In the genomic region with DNA sequence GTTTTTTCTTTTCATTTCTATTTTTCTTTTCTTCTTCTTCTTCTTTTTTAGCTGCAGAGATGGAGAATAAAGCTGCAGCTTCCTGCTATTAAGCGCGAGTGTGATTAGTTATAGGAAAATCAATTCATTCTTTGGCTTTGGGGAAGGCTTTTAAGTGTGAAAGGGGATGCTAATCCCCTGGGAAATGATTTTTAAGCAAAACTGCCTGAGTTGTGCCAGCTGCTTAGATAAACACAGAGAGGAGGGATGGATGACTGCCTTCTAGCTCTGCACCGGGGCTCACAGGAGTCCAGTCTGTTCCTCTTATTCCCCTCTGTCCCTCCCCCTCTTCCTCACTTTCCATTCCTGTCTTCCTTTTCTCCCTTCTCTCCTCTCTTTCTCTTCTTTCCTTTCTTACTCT, we compare ENCODE assay signal across 26 mouse cellular contexts.
A peak's percentile ranks its signal among the peaks of the same experiment; 100 is the strongest.
DNase-seq lines count a peak whose midpoint lies in the region; ATAC-seq lines count a peak whose summit lies in the region.
"Had no signal": no experiment of that assay in that cellular context is flagged by ENCODE, and none has a peak within 500 bp of the region (broad histone marks: within the 10 kb centered on the region; RNA-seq: fewer than 3 reads in every experiment).

No protein-coding gene starts in this region.

- H3K9ac ChIP-seq in embryonic facial prominence, embryonic 14.5 days (ENCODE audit: low read depth, low read length): no peak overlapping the region
- no peak overlapping the region; the same call in 1 of the 2 replicates for H3K9ac ChIP-seq in hindbrain, embryonic 13.5 days
- H3K9ac ChIP-seq in forebrain, embryonic 16.5 days (replicated peaks; ENCODE audit: low read depth, low read length): no peak overlapping the region
- H3K9ac ChIP-seq in midbrain, embryonic 14.5 days (replicated peaks; ENCODE audit: low read length): no peak overlapping the region
- H3K9ac ChIP-seq: embryonic facial prominence, embryonic 13.5 days; hindbrain, embryonic 14.5 days; intestine, embryonic 15.5 days; liver, embryonic 12.5 days; liver, postnatal 0 days had no signal

- no peaks in the 10 kb centered on the region for H3K4me1 ChIP-seq in embryonic facial prominence, embryonic 14.5 days (ENCODE audit: control insufficient read depth, insufficient read depth, low read length)
- peaks cover 7% of the 10 kb centered on the region for H3K4me1 ChIP-seq in embryonic facial prominence, embryonic 10.5 days
- peaks cover 26% of the 10 kb centered on the region for H3K4me1 ChIP-seq in hindbrain, embryonic 13.5 days (replicated peaks)
- peaks cover 13% of the 10 kb centered on the region for H3K4me1 ChIP-seq in hindbrain, embryonic 10.5 days (replicated peaks)
- H3K4me1 ChIP-seq in forebrain, embryonic 16.5 days (replicated peaks; ENCODE audit: control insufficient read depth, insufficient read depth, low read length): peaks cover 12% of the 10 kb centered on the region
- peaks cover 7% of the 10 kb centered on the region for H3K4me1 ChIP-seq in midbrain, embryonic 14.5 days (ENCODE audit: control insufficient read depth, insufficient read depth, low read length)
- H3K4me1 ChIP-seq: intestine, embryonic 15.5 days; liver, embryonic 12.5 days had no signal

- H3K4me3 ChIP-seq in embryonic facial prominence, embryonic 14.5 days (ENCODE audit: low read depth, low read length): no peak overlapping the region
- no peak overlapping the region for H3K4me3 ChIP-seq in embryonic facial prominence, embryonic 10.5 days
- H3K4me3 ChIP-seq in hindbrain, embryonic 13.5 days: no peak overlapping the region
- no peak overlapping the region for H3K4me3 ChIP-seq in hindbrain, embryonic 10.5 days
- no peak overlapping the region for H3K4me3 ChIP-seq in forebrain, embryonic 16.5 days (replicated peaks; ENCODE audit: low read length)
- H3K4me3 ChIP-seq in midbrain, embryonic 14.5 days (replicated peaks; ENCODE audit: low read depth, low read length): no peak overlapping the region
- H3K4me3 ChIP-seq: embryonic facial prominence, embryonic 13.5 days; erythroblast, embryonic 14.5 days; intestine, embryonic 15.5 days; liver, embryonic 12.5 days; myocyte had no signal

- H3K27me3 ChIP-seq in embryonic facial prominence, embryonic 14.5 days (replicated peaks; ENCODE audit: control insufficient read depth, insufficient read depth, low read length): no peaks in the 10 kb centered on the region
- H3K27me3 ChIP-seq in embryonic facial prominence, embryonic 10.5 days (replicated peaks; ENCODE audit: low read depth, poor library complexity, severe bottlenecking): no peaks in the 10 kb centered on the region
- H3K27me3 ChIP-seq in hindbrain, embryonic 13.5 days: no peaks in the 10 kb centered on the region
- H3K27me3 ChIP-seq in hindbrain, embryonic 10.5 days (ENCODE audit: insufficient read depth, poor library complexity, severe bottlenecking): no peaks in the 10 kb centered on the region
- H3K27me3 ChIP-seq in forebrain, embryonic 16.5 days (replicated peaks; ENCODE audit: control insufficient read depth, insufficient read depth, low read length): no peaks in the 10 kb centered on the region
- H3K27me3 ChIP-seq in midbrain, embryonic 14.5 days (ENCODE audit: control insufficient read depth, insufficient read depth, low read length): no peaks in the 10 kb centered on the region
- H3K27me3 ChIP-seq: embryonic facial prominence, embryonic 13.5 days; intestine, embryonic 15.5 days; liver, embryonic 12.5 days had no signal

- ATAC-seq in embryonic facial prominence, embryonic 14.5 days (ENCODE audit: low read depth): no peak
- no peak for ATAC-seq in hindbrain, embryonic 13.5 days (ENCODE audit: low FRiP score)
- ATAC-seq in forebrain, embryonic 16.5 days: 0 out of 2 replicates have a peak, but pooled peaks have one; percentile 49
- no peak for ATAC-seq in midbrain, embryonic 14.5 days (ENCODE audit: low FRiP score, low TSS enrichment)
- ATAC-seq: intestine, embryonic 15.5 days; liver, embryonic 12.5 days; liver, postnatal 0 days had no signal

- WGBS in embryonic facial prominence, embryonic 14.5 days: 47% methylated on average over 3 of the region's 3 CpGs
- WGBS in embryonic facial prominence, embryonic 10.5 days: 57% methylated on average over 3 of the region's 3 CpGs
- WGBS in hindbrain, embryonic 13.5 days: 33% methylated on average over 3 of the region's 3 CpGs
- 51% methylated on average over 3 of the region's 3 CpGs for WGBS in hindbrain, embryonic 10.5 days
- 10% methylated on average over 3 of the region's 3 CpGs for WGBS in forebrain, embryonic 16.5 days
- 6% methylated on average over 3 of the region's 3 CpGs for WGBS in midbrain, embryonic 14.5 days

- no peaks in the 10 kb centered on the region for H3K36me3 ChIP-seq in embryonic facial prominence, embryonic 14.5 days (ENCODE audit: control insufficient read depth, insufficient read depth, low read length)
- no peaks in the 10 kb centered on the region for H3K36me3 ChIP-seq in embryonic facial prominence, embryonic 10.5 days (replicated peaks)
- H3K36me3 ChIP-seq in hindbrain, embryonic 13.5 days: no peaks in the 10 kb centered on the region
- no peaks in the 10 kb centered on the region for H3K36me3 ChIP-seq in hindbrain, embryonic 10.5 days
- H3K36me3 ChIP-seq in forebrain, embryonic 16.5 days (ENCODE audit: control insufficient read depth, insufficient read depth): no peaks in the 10 kb centered on the region
- H3K36me3 ChIP-seq in midbrain, embryonic 14.5 days (ENCODE audit: control insufficient read depth, insufficient read depth, low read length): no peaks in the 10 kb centered on the region
- H3K36me3 ChIP-seq: embryonic facial prominence, embryonic 13.5 days; intestine, embryonic 15.5 days; liver, embryonic 12.5 days had no signal

- 0 out of 2 replicates have a peak, but pooled peaks cover 3% of the 10 kb centered on the region for H3K9me3 ChIP-seq in embryonic facial prominence, embryonic 14.5 days (ENCODE audit: control insufficient read depth, low read length)
- H3K9me3 ChIP-seq in embryonic facial prominence, embryonic 10.5 days: no peaks in the 10 kb centered on the region
- no peaks in the 10 kb centered on the region for H3K9me3 ChIP-seq in hindbrain, embryonic 13.5 days
- no peaks in the 10 kb centered on the region for H3K9me3 ChIP-seq in hindbrain, embryonic 10.5 days
- H3K9me3 ChIP-seq in forebrain, embryonic 16.5 days (ENCODE audit: control insufficient read depth, low read length): no peaks in the 10 kb centered on the region; the same call in 1 of the 2 replicates
- no peaks in the 10 kb centered on the region for H3K9me3 ChIP-seq in midbrain, embryonic 14.5 days (ENCODE audit: control insufficient read depth, low read length)
- H3K9me3 ChIP-seq: intestine, embryonic 15.5 days; liver, embryonic 12.5 days had no signal

- no peak overlapping the region for H3K27ac ChIP-seq in embryonic facial prominence, embryonic 14.5 days (replicated peaks; ENCODE audit: low read depth, low read length)
- H3K27ac ChIP-seq in embryonic facial prominence, embryonic 10.5 days (replicated peaks): no peak overlapping the region
- H3K27ac ChIP-seq in hindbrain, embryonic 13.5 days: peak overlapping the region; percentile 30; the same call in 1 of the 2 replicates
- no peak overlapping the region for H3K27ac ChIP-seq in hindbrain, embryonic 10.5 days
- no peak overlapping the region for H3K27ac ChIP-seq in forebrain, embryonic 16.5 days (ENCODE audit: low read length)
- peak overlapping the region; percentile 60 for H3K27ac ChIP-seq in midbrain, embryonic 14.5 days (replicated peaks; ENCODE audit: low read depth, low read length)
- H3K27ac ChIP-seq: embryonic facial prominence, embryonic 13.5 days; hindbrain, embryonic 14.5 days; intestine, embryonic 15.5 days; kidney, postnatal 0 days; liver, embryonic 12.5 days had no signal

- peak; percentile 12 for DNase-seq in embryonic facial prominence, embryonic 14.5 days (ENCODE audit: low spot score)
- DNase-seq in embryonic facial prominence, embryonic 10.5 days (ENCODE audit: low spot score): no peak
- no peak for DNase-seq in hindbrain, embryonic 10.5 days (ENCODE audit: low spot score)
- peak; percentile 64 for DNase-seq in midbrain, embryonic 14.5 days
- DNase-seq in thymus, postnatal 4 days: no peak
- DNase-seq in thymus, postnatal 36 days: no peak
- DNase-seq: adrenal gland, adult 8-10 months; cerebellum, adult 11 months; cerebellum, adult 9-11 months; gastrocnemius, postnatal 14 days; kidney, adult 2 months; kidney, postnatal 4 days; layer of hippocampus, postnatal 36 days; left cerebral cortex, postnatal 4 days; liver, postnatal 0 days; lung, postnatal 14 days; thymus, adult 2 months had no signal

- H3K4me2 ChIP-seq in embryonic facial prominence, embryonic 14.5 days (ENCODE audit: low read depth, low read length): no peak overlapping the region
- H3K4me2 ChIP-seq in hindbrain, embryonic 13.5 days: no peak overlapping the region
- no peak overlapping the region for H3K4me2 ChIP-seq in forebrain, embryonic 16.5 days (ENCODE audit: low read length)
- no peak overlapping the region for H3K4me2 ChIP-seq in midbrain, embryonic 14.5 days (ENCODE audit: low read length)
- H3K4me2 ChIP-seq: embryonic facial prominence, embryonic 13.5 days; hindbrain, embryonic 14.5 days; intestine, embryonic 15.5 days; liver, embryonic 12.5 days had no signal

Comparison
In these comparisons a context has a peak if more than half of its experiments do, and no peak if none do; other contexts are left out.
1. DNase-seq: peak in embryonic facial prominence, embryonic 14.5 days (single experiment) and midbrain, embryonic 14.5 days (single experiment); none in embryonic facial prominence, embryonic 10.5 days (single experiment), hindbrain, embryonic 10.5 days (single experiment), thymus, postnatal 4 days (single experiment) and thymus, postnatal 36 days (0 of 2).
2. H3K27ac ChIP-seq: peak in hindbrain, embryonic 13.5 days (single experiment) and midbrain, embryonic 14.5 days (single experiment); none in embryonic facial prominence, embryonic 14.5 days (single experiment), embryonic facial prominence, embryonic 10.5 days (single experiment), hindbrain, embryonic 10.5 days (single experiment) and forebrain, embryonic 16.5 days (single experiment).